Mouse (Mus musculus) megakaryocyte, embryonic 14.5 days (primary cell): Measurements from ENCODE around the gene Pde6h. TPM values are rescaled to one million over a fixed set of nuclear protein-coding genes. Genes with fewer than 3 reads are reported as not detected.

Experiments used
- H3K27me3 ChIP-seq: replicated peaks from 2 replicates; pipeline ENCODE3; 2012; ENCODE audit warnings: inconsistent platforms
- H3K36me3 ChIP-seq: replicated peaks from 2 replicates; pipeline ENCODE3; 2012; ENCODE audit warnings: low read length, inconsistent platforms, mixed read lengths
- H3K4me1 ChIP-seq: 2 replicates; pipeline ENCODE4 v1.6.1; 2012; ENCODE audit warnings: inconsistent platforms
- H3K4me3 ChIP-seq: replicated peaks from 2 replicates; pipeline ENCODE3; 2012; ENCODE audit warnings: moderate library complexity, mild to moderate bottlenecking, inconsistent platforms
- H3K9me3 ChIP-seq: 2 replicates; pipeline ENCODE4 v1.6.1; 2012; ENCODE audit warnings: inconsistent platforms
- FLI1 ChIP-seq: IDR thresholded peaks from 2 replicates; pipeline ENCODE4 v1.6.1; 2012; ENCODE audit warnings: low read length, inconsistent platforms, mixed read lengths
- GATA1 ChIP-seq: IDR thresholded peaks from 3 replicates; pipeline ENCODE4 v1.6.1; 2012; ENCODE audit warnings: mixed read lengths, low read length, inconsistent platforms, borderline replicate concordance
- polyA plus RNA-seq: library from polyadenylated mRNA; stranded (reverse); fragments of >175 nt; gene quantifications from 2 replicates; pipeline ENCODE4 v1.2.3, GENCODE M21; 2012; ENCODE audit warnings: low replicate concordance; ENCODE audit not compliant: insufficient read depth

Pde6h gene
- polyA plus RNA-seq, 1 experiment = 0.06 TPM

- H3K4me1 ChIP-seq = peaks cover 86% of the 10 kb centered on the region
- TF ChIP-seq FLI1 (no peak), GATA1 (no peak)
- no peaks in the 10 kb centered on the region for H3K27me3 ChIP-seq
- H3K4me3 ChIP-seq = peak overlapping the region; percentile 88
- H3K36me3 ChIP-seq = peaks cover 68% of the 10 kb centered on the region
- H3K9me3 ChIP-seq = no peaks in the 10 kb centered on the region
Measured at GRCm38 (mm10) chr6:136937117-136937516, 13.5 kb downstream of the Pde6h start.

- TF ChIP-seq GATA1 (no peak), FLI1 (no peak)
- Histone ChIP-seq H3K4me3 (peak overlapping the region; percentile 91), H3K36me3 (peaks cover 54% of the 10 kb centered on the region), H3K9me3 (no peaks in the 10 kb centered on the region), H3K27me3 (no peaks in the 10 kb centered on the region), H3K4me1 (peaks cover 86% of the 10 kb centered on the region)
Measured at GRCm38 (mm10) chr6:136938331-136939126, 14.9 kb downstream of the Pde6h start.

- H3K27me3 ChIP-seq = no peaks in the 10 kb centered on the region
- peaks cover 86% of the 10 kb centered on the region for H3K4me1 ChIP-seq
- peak overlapping the region; percentile 94 for H3K4me3 ChIP-seq
- no peak for TF ChIP-seq GATA1
- no peak for TF ChIP-seq FLI1
- H3K9me3 ChIP-seq = no peaks in the 10 kb centered on the region
- H3K36me3 ChIP-seq = peaks cover 44% of the 10 kb centered on the region
Measured at GRCm38 (mm10) chr6:136939326-136940187, 15.9 kb downstream of the Pde6h start.

GRCm38 (mm10) chr6:136940188-136940960, 16.7 kb downstream of the Pde6h start:
- TF ChIP-seq FLI1 (no peak), GATA1 (no peak)
- H3K27me3 ChIP-seq = no peaks in the 10 kb centered on the region
- peaks cover 36% of the 10 kb centered on the region for H3K36me3 ChIP-seq
- peak overlapping the region; percentile 94 for H3K4me3 ChIP-seq
- peaks cover 79% of the 10 kb centered on the region for H3K4me1 ChIP-seq
- no peaks in the 10 kb centered on the region for H3K9me3 ChIP-seq

GRCm38 (mm10) chr6:136941051-136942021, 17.7 kb downstream of the Pde6h start, which contains the start of gene Arhgdib:
Gene Arhgdib, minus strand, starts transcription at chr6:136941899.
- Histone ChIP-seq H3K9me3 (no peaks in the 10 kb centered on the region), H3K36me3 (peaks cover 27% of the 10 kb centered on the region), H3K4me1 (peaks cover 74% of the 10 kb centered on the region), H3K4me3 (peak within 1 kb of the TSS; percentile 94), H3K27me3 (no peaks in the 10 kb centered on the region)
- TF ChIP-seq GATA1 = no peak
- no peak for TF ChIP-seq FLI1

- H3K27me3 ChIP-seq = no peaks in the 10 kb centered on the region
- peak overlapping the region; percentile 29 for H3K4me3 ChIP-seq
- peaks cover 17% of the 10 kb centered on the region for H3K36me3 ChIP-seq
- peaks cover 66% of the 10 kb centered on the region for H3K4me1 ChIP-seq
- no peaks in the 10 kb centered on the region for H3K9me3 ChIP-seq
- TF ChIP-seq GATA1 (no peak), FLI1 (no peak)
Measured at GRCm38 (mm10) chr6:136942280-136942679, 18.6 kb downstream of the Pde6h start.

GRCm38 (mm10) chr6:136943392-136943791, 19.8 kb downstream of the Pde6h start:
- TF ChIP-seq FLI1 (no peak), GATA1 (no peak)
- H3K4me1 ChIP-seq = peaks cover 60% of the 10 kb centered on the region

GRCm38 (mm10) chr6:136944511-136944910, 20.9 kb downstream of the Pde6h start:
- Histone ChIP-seq H3K27me3 (no peaks in the 10 kb centered on the region), H3K4me3 (no peak overlapping the region), H3K9me3 (no peaks in the 10 kb centered on the region), H3K36me3 (peaks cover 5% of the 10 kb centered on the region), H3K4me1 (peaks cover 57% of the 10 kb centered on the region)
- TF ChIP-seq GATA1 = no peak
- no peak for TF ChIP-seq FLI1

More at GRCm38 (mm10) chr6:136943392-136943791, 19.8 kb downstream of the Pde6h start:
- H3K27me3 ChIP-seq = no peaks in the 10 kb centered on the region
- H3K4me3 ChIP-seq = peak overlapping the region; percentile 83
- H3K36me3 ChIP-seq = peaks cover 8% of the 10 kb centered on the region
- H3K9me3 ChIP-seq = no peaks in the 10 kb centered on the region

- Histone ChIP-seq H3K4me1 (peaks cover 42% of the 10 kb centered on the region), H3K4me3 (no peak overlapping the region)
- TF ChIP-seq FLI1 (no peak), GATA1 (no peak)
Measured at GRCm38 (mm10) chr6:136946241-136946640, 22.6 kb downstream of the Pde6h start.

More at GRCm38 (mm10) chr6:136946241-136946640, 22.6 kb downstream of the Pde6h start:
- Histone ChIP-seq H3K27me3 (no peaks in the 10 kb centered on the region), H3K9me3 (no peaks in the 10 kb centered on the region), H3K36me3 (no peaks in the 10 kb centered on the region)
